Mouse (Mus musculus) bone marrow, adult 2 months (tissue): ENCODE measurements at regions not wholly inside any gene's neighbourhood (a gene's known extent, or its start where the extent isn't known, plus 50 kb on each side); places are given as distances from the start of the nearest gene placed in this dataset.

Experiments
- CTCF ChIP-seq: fragments of 200-500 bp; IDR thresholded peaks from 2 replicates; pipeline ENCODE4 v1.5.1; 2011; ENCODE audit warnings: low read length, control low read depth; ENCODE audit not compliant: control insufficient read depth, insufficient read depth
- POLR2A ChIP-seq: fragments of 200-500 bp; IDR thresholded peaks from 2 replicates; pipeline ENCODE4 v1.6.1; 2011; ENCODE audit warnings: low read depth, mild to moderate bottlenecking, control low read depth, low read length, borderline replicate concordance; ENCODE audit not compliant: control insufficient read depth

DNA sequence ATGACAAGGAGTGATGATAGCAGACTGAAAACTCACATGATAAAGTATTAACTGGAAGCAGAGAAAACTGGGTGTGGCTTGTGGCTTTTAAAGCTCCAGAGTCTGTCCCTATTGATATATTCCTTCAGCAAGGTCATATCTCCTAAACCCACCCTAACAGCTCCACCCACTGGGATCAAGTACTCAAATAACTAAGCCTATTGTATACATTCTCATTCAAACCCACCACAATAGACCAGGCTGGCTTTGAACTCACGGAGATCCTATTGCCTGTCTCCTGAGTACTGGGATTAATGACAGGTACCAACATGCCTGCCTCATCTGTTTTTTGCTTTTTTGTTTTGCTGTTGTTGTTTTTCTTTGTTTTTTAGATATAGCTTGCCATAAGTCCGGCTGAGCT, 484.3 kb upstream of the Zfp462 start:
- TF ChIP-seq CTCF, result no peak
- TF ChIP-seq POLR2A, result no peak
